Mouse (Mus musculus) right cerebral cortex, postnatal 14 days (tissue): ENCODE data around the gene Rsad2.
"Not testable (repeated sequence)": the region's sequence is repeated elsewhere in the genome, so short reads cannot be mapped to it uniquely, and the experiment has no call there.

Experiments used
- DNase-seq: peaks from one replicate; pipeline ENCODE4 v3.0.0; 2022

Rsad2 gene

GRCm38 (mm10) chr12:26444511-26444910, 11.7 kb downstream of the Rsad2 start:
- DNase-seq = no peak

GRCm38 (mm10) chr12:26444054-26444453, 12.2 kb downstream of the Rsad2 start:
- peak; percentile 81 for DNase-seq

- DNase-seq = no peak
Measured at GRCm38 (mm10) chr12:26439366-26439765, 16.9 kb downstream of the Rsad2 start.

GRCm38 (mm10) chr12:26437950-26438349, 18.3 kb downstream of the Rsad2 start:
- no peak for DNase-seq

GRCm38 (mm10) chr12:26436334-26436733, 19.9 kb downstream of the Rsad2 start:
- DNase-seq = no peak

- not testable (repeated sequence) for DNase-seq
Measured at GRCm38 (mm10) chr12:26428771-26429170, 27.5 kb downstream of the Rsad2 start.

- DNase-seq = no peak
Measured at GRCm38 (mm10) chr12:26424841-26425240, 31.4 kb downstream of the Rsad2 start.

- no peak for DNase-seq
Measured at GRCm38 (mm10) chr12:26418322-26418721, 37.9 kb downstream of the Rsad2 start.

- DNase-seq = no peak
Measured at GRCm38 (mm10) chr12:26416636-26417295, 39.5 kb downstream of the Rsad2 start.

GRCm38 (mm10) chr12:26415104-26415771, 41.0 kb downstream of the Rsad2 start, which contains the start of gene Rnf144a:
Rnf144a (minus strand) TSS chr12:26415254.
- peak; percentile 97 for DNase-seq

GRCm38 (mm10) chr12:26414451-26415103, 41.7 kb downstream of the Rsad2 start:
- no peak for DNase-seq

GRCm38 (mm10) chr12:26413961-26414411, 42.3 kb downstream of the Rsad2 start:
- DNase-seq = no peak

- no peak for DNase-seq
Measured at GRCm38 (mm10) chr12:26412802-26413201, 43.5 kb downstream of the Rsad2 start.

GRCm38 (mm10) chr12:26411841-26412450, 44.3 kb downstream of the Rsad2 start:
- no peak for DNase-seq

GRCm38 (mm10) chr12:26410443-26410842, 45.8 kb downstream of the Rsad2 start:
- DNase-seq = no peak

- DNase-seq = no peak
Measured at GRCm38 (mm10) chr12:26408707-26409106, 47.5 kb downstream of the Rsad2 start.

- DNase-seq = no peak
Measured at GRCm38 (mm10) chr12:26404781-26405702, 51.2 kb downstream of the Rsad2 start.

GRCm38 (mm10) chr12:26403372-26404125, 52.7 kb downstream of the Rsad2 start:
- no peak for DNase-seq

GRCm38 (mm10) chr12:26401696-26402470, 54.4 kb downstream of the Rsad2 start:
- DNase-seq = no peak

GRCm38 (mm10) chr12:26401254-26401653, 55.0 kb downstream of the Rsad2 start:
- DNase-seq = no peak

- no peak for DNase-seq
Measured at GRCm38 (mm10) chr12:26400762-26401161, 55.5 kb downstream of the Rsad2 start.
